Mouse (Mus musculus): Measurements from ENCODE around the gene Gm30191.
"Not testable (repeated sequence)": the region's sequence is repeated elsewhere in the genome, so short reads cannot be mapped to it uniquely, and the experiment has no call there.

Gm30191 gene

GRCm38 (mm10) chr4:134287168-134287564 is 40.4 kb downstream of the Gm30191 start:
- DNase-seq (ENCODE audit: low read depth, low spot score): peak; percentile 96

- peak; percentile 91 for DNase-seq (ENCODE audit: low read depth, low spot score)
Observed at GRCm38 (mm10) chr4:134287575-134288025, 40.9 kb downstream of the Gm30191 start, which contains the start of gene Pdik1l. Pdik1l (minus strand) TSS chr4:134287895.

- no peak for DNase-seq (ENCODE audit: low read depth, low spot score)
Observed at GRCm38 (mm10) chr4:134288397-134289256, 41.9 kb downstream of the Gm30191 start.

GRCm38 (mm10) chr4:134292067-134292466 is 45.3 kb downstream of the Gm30191 start:
- peak; percentile 80 for DNase-seq (ENCODE audit: low read depth, low spot score)

- peak; percentile 24 for DNase-seq (ENCODE audit: low read depth, low spot score)
Observed at GRCm38 (mm10) chr4:134293061-134293691, 46.4 kb downstream of the Gm30191 start.

GRCm38 (mm10) chr4:134293692-134294163 is 47.0 kb downstream of the Gm30191 start:
- DNase-seq (ENCODE audit: low read depth, low spot score): no peak

GRCm38 (mm10) chr4:134296096-134296495 is 49.4 kb downstream of the Gm30191 start:
- DNase-seq (ENCODE audit: low read depth, low spot score): not testable (repeated sequence)

- no peak for DNase-seq (ENCODE audit: low read depth, low spot score)
Observed at GRCm38 (mm10) chr4:134296523-134296922, 49.8 kb downstream of the Gm30191 start.

GRCm38 (mm10) chr4:134297369-134297768 is 50.6 kb downstream of the Gm30191 start:
- DNase-seq (ENCODE audit: low read depth, low spot score): no peak

- DNase-seq (ENCODE audit: low read depth, low spot score): no peak
Observed at GRCm38 (mm10) chr4:134298626-134299497, 52.1 kb downstream of the Gm30191 start.

GRCm38 (mm10) chr4:134299498-134299810 is 52.7 kb downstream of the Gm30191 start:
- no peak for DNase-seq (ENCODE audit: low read depth, low spot score)
